Mouse (Mus musculus): ENCODE results near the gene Cfap69.

GRCm38 (mm10) chr5:5695401-5695942, 31.4 kb upstream of the Cfap69 start:
- TF ChIP-seq POLR2A (IDR thresholded peaks at IDR 0.05; ENCODE audit: insufficient read depth, low read depth, low read length) (no peak), CTCF (IDR thresholded peaks at IDR 0.05) (no peak)

All from heart, adult 2 months (tissue).